Mouse (Mus musculus) ZHBTc4 (cell line): ENCODE measurements at regions not wholly inside any gene's neighbourhood (a gene's known extent, or its start where the extent isn't known, plus 50 kb on each side); places are given as distances from the start of the nearest gene placed in this dataset.

Source experiments
- DNase-seq: peaks from one replicate; pipeline ENCODE4 v3.0.0-alpha.2; 2011; ENCODE audit warnings: low read depth, low spot score

GRCm38 (mm10) chr2:30698758-30699535 lies 104.1 kb downstream of the Cstad start:
- no peak for DNase-seq

GRCm38 (mm10) chr2:30697851-30698250 lies 103.0 kb downstream of the Cstad start:
- no peak for DNase-seq

GRCm38 (mm10) chr2:30695771-30696456 lies 101.1 kb downstream of the Cstad start:
- no peak for DNase-seq

GRCm38 (mm10) chr2:30695041-30695440 lies 100.2 kb downstream of the Cstad start:
- no peak for DNase-seq

- DNase-seq: peak; percentile 83
These were observed 98.6 kb downstream of the Cstad start for GRCm38 (mm10) chr2:30693206-30694035.

- peak; percentile 55 for DNase-seq
These were observed 97.8 kb downstream of the Cstad start for GRCm38 (mm10) chr2:30692561-30693205.

GRCm38 (mm10) chr2:30691857-30692560 lies 97.2 kb downstream of the Cstad start:
- DNase-seq: no peak

- peak; percentile 95 for DNase-seq
These were observed 96.4 kb downstream of the Cstad start for GRCm38 (mm10) chr2:30690925-30691856.

- DNase-seq: peak; percentile 56
These were observed 95.5 kb downstream of the Cstad start for GRCm38 (mm10) chr2:30690307-30690706.

GRCm38 (mm10) chr2:30688402-30688801 lies 93.6 kb downstream of the Cstad start:
- no peak for DNase-seq

- DNase-seq: peak; percentile 79
These were observed 92.3 kb downstream of the Cstad start for GRCm38 (mm10) chr2:30687121-30687551.

- no peak for DNase-seq
These were observed 91.5 kb downstream of the Cstad start for GRCm38 (mm10) chr2:30686359-30686758.

GRCm38 (mm10) chr2:30685137-30685860 lies 90.5 kb downstream of the Cstad start:
- peak; percentile 39 for DNase-seq

GRCm38 (mm10) chr2:30684461-30684860 lies 89.6 kb downstream of the Cstad start:
- DNase-seq: no peak

- no peak for DNase-seq
These were observed 87.4 kb downstream of the Cstad start for GRCm38 (mm10) chr2:30682146-30682825.

- DNase-seq: no peak
These were observed 86.8 kb downstream of the Cstad start for GRCm38 (mm10) chr2:30681642-30682041.

GRCm38 (mm10) chr2:30679041-30679440 lies 84.2 kb downstream of the Cstad start:
- DNase-seq: no peak

- DNase-seq: no peak
These were observed 82.7 kb downstream of the Cstad start for GRCm38 (mm10) chr2:30677498-30677897.
